Mouse (Mus musculus): Measurements from ENCODE around the gene Nos1.
"Not testable (repeated sequence)": the region's sequence is repeated elsewhere in the genome, so short reads cannot be mapped to it uniquely, and the experiment has no call there.

Gene Nos1

GRCm38 (mm10) chr5:117840203-117840602 is 59.4 kb downstream of the Nos1 start:
- DNase-seq = no peak

- no peak for DNase-seq
These were observed 60.2 kb downstream of the Nos1 start for GRCm38 (mm10) chr5:117840988-117841387.

GRCm38 (mm10) chr5:117841651-117842347 is 61.0 kb downstream of the Nos1 start:
- peak; percentile 11 to 58 for DNase-seq

GRCm38 (mm10) chr5:117842699-117843098 is 61.9 kb downstream of the Nos1 start:
- DNase-seq = no peak

GRCm38 (mm10) chr5:117844611-117845010 is 63.8 kb downstream of the Nos1 start:
- peak in 1 of 2 experiments; percentile 6 for DNase-seq

GRCm38 (mm10) chr5:117850474-117850873 is 69.6 kb downstream of the Nos1 start:
- no peak for DNase-seq

GRCm38 (mm10) chr5:117853741-117854140 is 72.9 kb downstream of the Nos1 start:
- no peak for DNase-seq

GRCm38 (mm10) chr5:117864588-117865300 is 83.9 kb downstream of the Nos1 start:
- DNase-seq = no peak

GRCm38 (mm10) chr5:117865876-117866275 is 85.0 kb downstream of the Nos1 start:
- DNase-seq = no peak

GRCm38 (mm10) chr5:117871614-117872013 is 90.8 kb downstream of the Nos1 start:
- DNase-seq = no peak

- DNase-seq = no peak
These were observed 93.0 kb downstream of the Nos1 start for GRCm38 (mm10) chr5:117873807-117874206.

GRCm38 (mm10) chr5:117874236-117874635 is 93.4 kb downstream of the Nos1 start:
- no peak for DNase-seq

GRCm38 (mm10) chr5:117879136-117879535 is 98.3 kb downstream of the Nos1 start:
- no peak for DNase-seq

- no peak for DNase-seq
These were observed 100.2 kb downstream of the Nos1 start for GRCm38 (mm10) chr5:117880916-117881555.

GRCm38 (mm10) chr5:117882411-117882810 is 101.6 kb downstream of the Nos1 start:
- DNase-seq = not testable (repeated sequence)

GRCm38 (mm10) chr5:117884991-117885390 is 104.2 kb downstream of the Nos1 start:
- no peak for DNase-seq

GRCm38 (mm10) chr5:117888126-117888525 is 107.3 kb downstream of the Nos1 start:
- no peak for DNase-seq

- no peak for DNase-seq
These were observed 108.1 kb downstream of the Nos1 start for GRCm38 (mm10) chr5:117888946-117889345.

GRCm38 (mm10) chr5:117889571-117889970 is 108.7 kb downstream of the Nos1 start:
- no peak for DNase-seq

GRCm38 (mm10) chr5:117890871-117891270 is 110.0 kb downstream of the Nos1 start:
- DNase-seq = no peak

GRCm38 (mm10) chr5:117891545-117891944 is 110.7 kb downstream of the Nos1 start:
- DNase-seq = no peak

- DNase-seq = no peak
These were observed 113.2 kb downstream of the Nos1 start for GRCm38 (mm10) chr5:117894050-117894449.

- no peak for DNase-seq
These were observed 117.4 kb downstream of the Nos1 start for GRCm38 (mm10) chr5:117898055-117898806.
